Mouse (Mus musculus) embryo, embryonic 11.5 days (tissue): ENCODE data around the gene Gabrb1.

Experiments used
- DNase-seq: peaks from one replicate; pipeline ENCODE4 v3.0.0-alpha.2; 2012; ENCODE audit warnings: low read depth, low spot score

Gabrb1 gene

GRCm38 (mm10) chr5:71828996-71829395 is 171.1 kb downstream of the Gabrb1 start:
- DNase-seq, result no peak

- DNase-seq, result no peak
Measured at GRCm38 (mm10) chr5:71830342-71830741, 172.4 kb downstream of the Gabrb1 start.

- DNase-seq, result no peak
Measured at GRCm38 (mm10) chr5:71842241-71842640, 184.3 kb downstream of the Gabrb1 start.

GRCm38 (mm10) chr5:71898214-71898613 is 240.3 kb downstream of the Gabrb1 start:
- DNase-seq, result no peak

- DNase-seq, result no peak
Measured at GRCm38 (mm10) chr5:71903399-71903798, 245.5 kb downstream of the Gabrb1 start.

GRCm38 (mm10) chr5:71914028-71914427 is 256.1 kb downstream of the Gabrb1 start:
- no peak for DNase-seq

- DNase-seq, result no peak
Measured at GRCm38 (mm10) chr5:71915711-71916110, 257.8 kb downstream of the Gabrb1 start.

- DNase-seq, result no peak
Measured at GRCm38 (mm10) chr5:71917206-71917605, 259.3 kb downstream of the Gabrb1 start.

- no peak for DNase-seq
Measured at GRCm38 (mm10) chr5:71923636-71924035, 265.7 kb downstream of the Gabrb1 start.

GRCm38 (mm10) chr5:71926336-71926735 is 268.4 kb downstream of the Gabrb1 start:
- DNase-seq, result no peak

GRCm38 (mm10) chr5:71930036-71930435 is 272.1 kb downstream of the Gabrb1 start:
- DNase-seq, result no peak

GRCm38 (mm10) chr5:71951398-71951797 is 293.5 kb downstream of the Gabrb1 start:
- DNase-seq, result no peak

- DNase-seq, result no peak
Measured at GRCm38 (mm10) chr5:71955070-71955685, 297.3 kb downstream of the Gabrb1 start.

GRCm38 (mm10) chr5:71964876-71965432 is 307.0 kb downstream of the Gabrb1 start:
- no peak for DNase-seq

GRCm38 (mm10) chr5:71965529-71965928 is 307.6 kb downstream of the Gabrb1 start:
- no peak for DNase-seq

- no peak for DNase-seq
Measured at GRCm38 (mm10) chr5:71970140-71970800, 312.4 kb downstream of the Gabrb1 start.

- DNase-seq, result no peak
Measured at GRCm38 (mm10) chr5:71972831-71973230, 314.9 kb downstream of the Gabrb1 start.

GRCm38 (mm10) chr5:71976133-71976532 is 318.2 kb downstream of the Gabrb1 start:
- DNase-seq, result no peak

- DNase-seq, result no peak
Measured at GRCm38 (mm10) chr5:71976571-71977061, 318.7 kb downstream of the Gabrb1 start.

- DNase-seq, result no peak
Measured at GRCm38 (mm10) chr5:71986561-71986960, 328.6 kb downstream of the Gabrb1 start.

- no peak for DNase-seq
Measured at GRCm38 (mm10) chr5:71986983-71987398, 329.1 kb downstream of the Gabrb1 start.

GRCm38 (mm10) chr5:71999466-71999865 is 341.6 kb downstream of the Gabrb1 start:
- no peak for DNase-seq
